7 mouse cellular contexts compared by ENCODE assay signal in genomic region chr16:20589366-20589938, GRCm38 (mm10). TPM values are rescaled to one million over a fixed set of nuclear protein-coding genes. Genes with fewer than 3 reads are reported as not detected.
DNase-seq lines count a peak whose midpoint lies in the region; ATAC-seq lines count a peak whose summit lies in the region.

TSS of gene Vwa5b2 (plus strand) at chr16:20589471.

- no peak within 1 kb of the TSS for H3K27ac ChIP-seq in embryonic facial prominence, embryonic 12.5 days
- peak within 1 kb of the TSS; percentile 64 for H3K27ac ChIP-seq in hindbrain, embryonic 13.5 days
- no peak within 1 kb of the TSS for H3K27ac ChIP-seq in liver, embryonic 15.5 days (replicated peaks)
- H3K27ac ChIP-seq in stomach, embryonic 16.5 days (ENCODE audit: low read length), result no peak within 1 kb of the TSS

- H3K4me1 ChIP-seq in embryonic facial prominence, embryonic 12.5 days, result peaks cover 11% of the 10 kb centered on the region
- peaks cover 22% of the 10 kb centered on the region for H3K4me1 ChIP-seq in hindbrain, embryonic 13.5 days (replicated peaks)
- H3K4me1 ChIP-seq in liver, embryonic 15.5 days (replicated peaks), result peaks cover 30% of the 10 kb centered on the region
- H3K4me1 ChIP-seq in stomach, embryonic 16.5 days (ENCODE audit: control insufficient read depth, insufficient read depth, low read length), result peaks cover 10% of the 10 kb centered on the region

- H3K4me3 ChIP-seq in embryonic facial prominence, embryonic 12.5 days, result peak within 1 kb of the TSS; percentile 43
- H3K4me3 ChIP-seq in hindbrain, embryonic 13.5 days, result peak within 1 kb of the TSS; percentile 57
- peak within 1 kb of the TSS; percentile 40 for H3K4me3 ChIP-seq in liver, embryonic 15.5 days (replicated peaks)
- peak within 1 kb of the TSS; percentile 56 for H3K4me3 ChIP-seq in stomach, embryonic 16.5 days (replicated peaks; ENCODE audit: low read length)

- no peaks in the 10 kb centered on the region for H3K9me3 ChIP-seq in embryonic facial prominence, embryonic 12.5 days
- H3K9me3 ChIP-seq in hindbrain, embryonic 13.5 days, result no peaks in the 10 kb centered on the region
- H3K9me3 ChIP-seq in liver, embryonic 15.5 days (replicated peaks), result no peaks in the 10 kb centered on the region
- no peaks in the 10 kb centered on the region for H3K9me3 ChIP-seq in stomach, embryonic 16.5 days (replicated peaks; ENCODE audit: control insufficient read depth, low read length)

- peak; percentile 24 to 44 for DNase-seq in left cerebral cortex, adult 18-20 months (ENCODE audit: low spot score in 2 of 2)
- no peak for DNase-seq in left cerebral cortex, adult 11 months (ENCODE audit: low spot score)
- no peak for DNase-seq in adrenal gland, postnatal 36 days

- WGBS in embryonic facial prominence, embryonic 12.5 days, result under 1% methylated on average over 24 of the region's 24 CpGs
- WGBS in hindbrain, embryonic 13.5 days, result 2% methylated on average over 24 of the region's 24 CpGs
- WGBS in liver, embryonic 15.5 days (ENCODE audit: insufficient replicate concordance), result 3% methylated on average over 24 of the region's 24 CpGs
- under 1% methylated on average over 24 of the region's 24 CpGs for WGBS in stomach, embryonic 16.5 days

- H3K27me3 ChIP-seq in embryonic facial prominence, embryonic 12.5 days, result peaks cover 59% of the 10 kb centered on the region
- peaks cover 67% of the 10 kb centered on the region for H3K27me3 ChIP-seq in hindbrain, embryonic 13.5 days
- peaks cover 89% of the 10 kb centered on the region for H3K27me3 ChIP-seq in liver, embryonic 15.5 days
- peaks cover 43% of the 10 kb centered on the region for H3K27me3 ChIP-seq in stomach, embryonic 16.5 days (ENCODE audit: control insufficient read depth, insufficient read depth, low read length)

- no peaks in the 10 kb centered on the region for H3K36me3 ChIP-seq in embryonic facial prominence, embryonic 12.5 days
- no peaks in the 10 kb centered on the region for H3K36me3 ChIP-seq in hindbrain, embryonic 13.5 days
- no peaks in the 10 kb centered on the region for H3K36me3 ChIP-seq in liver, embryonic 15.5 days (replicated peaks)
- no peaks in the 10 kb centered on the region for H3K36me3 ChIP-seq in stomach, embryonic 16.5 days (ENCODE audit: control insufficient read depth, insufficient read depth, low read length)

- peak within 1 kb of the TSS; percentile 12 for H3K9ac ChIP-seq in embryonic facial prominence, embryonic 12.5 days
- peak within 1 kb of the TSS; percentile 79 for H3K9ac ChIP-seq in hindbrain, embryonic 13.5 days
- H3K9ac ChIP-seq in liver, embryonic 15.5 days, result no peak within 1 kb of the TSS
- peak within 1 kb of the TSS; percentile 66 for H3K9ac ChIP-seq in stomach, embryonic 16.5 days (ENCODE audit: low read length)

- ATAC-seq in embryonic facial prominence, embryonic 12.5 days (ENCODE audit: insufficient number of reproducible peaks, insufficient read depth, low FRiP score, low TSS enrichment), result peak; percentile 29; the same call in 1 of the 2 replicates
- ATAC-seq in hindbrain, embryonic 13.5 days (ENCODE audit: low FRiP score), result peak; percentile 85
- no peak for ATAC-seq in liver, embryonic 15.5 days (ENCODE audit: insufficient read depth)
- ATAC-seq in stomach, embryonic 16.5 days (ENCODE audit: insufficient read depth, low FRiP score), result peak; percentile 64; the same call in 1 of the 2 replicates

- H3K4me2 ChIP-seq in embryonic facial prominence, embryonic 12.5 days (replicated peaks), result peak within 1 kb of the TSS; percentile 74
- H3K4me2 ChIP-seq in hindbrain, embryonic 13.5 days, result peak within 1 kb of the TSS; percentile 90
- H3K4me2 ChIP-seq in liver, embryonic 15.5 days, result peak within 1 kb of the TSS; percentile 68
- H3K4me2 ChIP-seq in stomach, embryonic 16.5 days (ENCODE audit: low read depth, low read length), result peak within 1 kb of the TSS; percentile 90

RNA-seq across cellular contexts. Expression of gene Vwa5b2, which starts in this region (rescaled TPM):
- total RNA-seq in left cerebral cortex, adult 18-20 months (2021), result 10 to 100 TPM; 50.1 to 62.9 TPM
- polyA plus RNA-seq in embryonic facial prominence, embryonic 12.5 days (2016; fragmentation: Nextera tagmentation; extraction: Ambion mirVana), result 3.7 TPM in 2 replicates
- polyA plus RNA-seq in hindbrain, embryonic 13.5 days (2015; fragmentation: Nextera tagmentation; extraction: Ambion mirVana), result 13.1 and 14.1 TPM in 2 replicates
- 0.21 and 0.33 TPM in 2 replicates for polyA plus RNA-seq in liver, embryonic 15.5 days (2015; fragmentation: Nextera tagmentation; extraction: Ambion mirVana)
- polyA plus RNA-seq in stomach, embryonic 16.5 days (2015; fragmentation: Nextera tagmentation; extraction: Ambion mirVana), result 3.8 and 4.2 TPM in 2 replicates
- 1 to 10 TPM; 1.4 to 1.6 TPM for total RNA-seq in adrenal gland, postnatal 36 days (2021)

Comparison
In these comparisons a context has a peak if more than half of its experiments do, and no peak if none do; other contexts are left out.
1. RNA of gene Vwa5b2 (total RNA-seq): 50.1 to 62.9 TPM in left cerebral cortex, adult 18-20 months; 1.4 to 1.6 TPM in adrenal gland, postnatal 36 days; every median in the first group is over 10 times any median in the second.
2. DNase-seq: peak in left cerebral cortex, adult 18-20 months (2 of 2); none in left cerebral cortex, adult 11 months (single experiment) and adrenal gland, postnatal 36 days (0 of 2).
3. Peak in every context shown above with its lines, with median percentiles within 50 percentile points of each other: H3K4me2 ChIP-seq and H3K4me3 ChIP-seq.